In genomic region chr2:142859452-142859851, GRCm38 (mm10) we compare ENCODE assay signal across 8 mouse cellular contexts. TPM values are rescaled to one million over a fixed set of nuclear protein-coding genes. Genes with fewer than 3 reads are reported as not detected.
A peak's percentile ranks its signal among the peaks of the same experiment; 100 is the strongest.
DNase-seq lines count a peak whose midpoint lies in the region; ATAC-seq and TF ChIP-seq lines count a peak whose summit lies in the region.

No protein-coding gene starts in this region.

- ATAC-seq in erythroblast, adult 5-6 weeks (replicated peaks; ENCODE audit: low FRiP score, poor library complexity, severe bottlenecking): no peak

- no peak overlapping the region for H3K4me3 ChIP-seq in lung, adult 2 months (replicated peaks; ENCODE audit: extremely low read depth, low read depth, low read length)

- 48% methylated on average over 4 of the region's 4 CpGs for WGBS in lung, adult 2 months

- TF ChIP-seq POLR2A in lung, adult 2 months (IDR thresholded peaks at IDR 0.05; ENCODE audit: borderline replicate concordance, extremely low read depth, low read depth, low read length): no peak

- no peaks in the 10 kb centered on the region for H3K4me1 ChIP-seq in lung, adult 2 months (ENCODE audit: control insufficient read depth, insufficient read depth, low read length)

- peak; percentile 38 for DNase-seq in urinary bladder, postnatal 25 days (ENCODE audit: low spot score)
- DNase-seq in urinary bladder, postnatal 4 days (ENCODE audit: low spot score in 2 of 2): no peak
- DNase-seq in cerebellum, adult 18-20 months: peak; percentile 52 to 66
- DNase-seq in frontal cortex, adult 2 months (ENCODE audit: extremely low spot score in 1 of 2, low spot score in 1 of 2): peak; percentile 45 to 87
- DNase-seq in kidney, postnatal 36 days: peak; percentile 64 to 72
- DNase-seq in lung, adult 2 months: no peak
- peak; percentile 42 for DNase-seq in right cerebral cortex, postnatal 25 days

- 0 out of 2 replicates have a peak, but pooled peaks have one; percentile 3 for TF ChIP-seq CTCF in lung, adult 2 months (IDR thresholded peaks at IDR 0.05; ENCODE audit: insufficient read depth, low read length)

RNA-seq across cellular contexts. Expression of gene Kif16b, which starts 41.9 kb away (rescaled TPM):
- 6.6 and 8.0 TPM in 2 replicates for polyA plus RNA-seq in frontal cortex, adult 2 months (2012; rRNA removed)
- polyA plus RNA-seq in lung, adult 2 months (2012; rRNA removed): 8.0 and 13.3 TPM in 2 replicates
- 2.1 and 15.0 TPM in 2 replicates for total RNA-seq in erythroblast, adult 5-6 weeks (2015; ENCODE audit: low replicate concordance)
- 2.0 and 4.2 TPM in 2 replicates for total RNA-seq in erythroblast, adult 5-6 weeks (2017; ENCODE audit: low replicate concordance)

Comparison
In these comparisons a context has a peak if more than half of its experiments do, and no peak if none do; other contexts are left out.
1. DNase-seq: peak in urinary bladder, postnatal 25 days (single experiment), cerebellum, adult 18-20 months (2 of 2), frontal cortex, adult 2 months (2 of 2), kidney, postnatal 36 days (2 of 2) and right cerebral cortex, postnatal 25 days (single experiment); none in urinary bladder, postnatal 4 days (0 of 2) and lung, adult 2 months (single experiment).